Mouse (Mus musculus): ENCODE results near the gene Gpr155. TPM values are rescaled to one million over a fixed set of nuclear protein-coding genes. Genes with fewer than 3 reads are reported as not detected.

Gpr155 gene
- total and polyA plus RNA-seq, 2 experiments from 2014 or later, result 11.8 to 26.5 TPM

- peaks cover 12% of the 10 kb centered on the region for H3K36me3 ChIP-seq (ENCODE audit: insufficient read depth, low read length)
- no peak for ATAC-seq (ENCODE audit: low FRiP score)
- WGBS, result 36% methylated on average over 3 of the region's 3 CpGs
These were observed 87.5 kb downstream of the Gpr155 start for GRCm38 (mm10) chr2:73298841-73299240.

GRCm38 (mm10) chr2:73298154-73298553, 88.2 kb downstream of the Gpr155 start:
- TF ChIP-seq CTCF (IDR thresholded peaks at IDR 0.05), result no peak

More at GRCm38 (mm10) chr2:73298841-73299240, 87.5 kb downstream of the Gpr155 start:
- no peak overlapping the region for H3K27ac ChIP-seq (ENCODE audit: low read depth, low read length)
- no peak overlapping the region for H3K4me2 ChIP-seq (ENCODE audit: low read depth, low read length, poor library complexity, severe bottlenecking)
- DNase-seq (ENCODE audit: low spot score), result no peak
- H3K4me1 ChIP-seq (ENCODE audit: insufficient read depth, low read length), result no peaks in the 10 kb centered on the region
- no peaks in the 10 kb centered on the region for H3K9me3 ChIP-seq (ENCODE audit: low read length)
- H3K9ac ChIP-seq (replicated peaks; ENCODE audit: low read length, poor library complexity, severe bottlenecking), result no peak overlapping the region
- H3K27me3 ChIP-seq (ENCODE audit: insufficient read depth, low read length), result no peaks in the 10 kb centered on the region
- H3K4me3 ChIP-seq (ENCODE audit: low read depth, low read length), result no peak overlapping the region
- TF ChIP-seq CTCF (IDR thresholded peaks at IDR 0.05), result no peak

GRCm38 (mm10) chr2:73295023-73295422, 91.3 kb downstream of the Gpr155 start:
- DNase-seq (ENCODE audit: low spot score) (no peak), ATAC-seq (ENCODE audit: low FRiP score) (no peak)
- Histone ChIP-seq H3K4me1 (ENCODE audit: insufficient read depth, low read length) (no peaks in the 10 kb centered on the region), H3K9me3 (ENCODE audit: low read length) (no peaks in the 10 kb centered on the region), H3K27ac (ENCODE audit: low read depth, low read length) (no peak overlapping the region), H3K4me2 (ENCODE audit: low read depth, low read length, poor library complexity, severe bottlenecking) (no peak overlapping the region), H3K9ac (replicated peaks; ENCODE audit: low read length, poor library complexity, severe bottlenecking) (no peak overlapping the region), H3K27me3 (ENCODE audit: insufficient read depth, low read length) (no peaks in the 10 kb centered on the region), H3K4me3 (ENCODE audit: low read depth, low read length) (no peak overlapping the region), H3K36me3 (ENCODE audit: insufficient read depth, low read length) (peaks cover 23% of the 10 kb centered on the region)
- whole genome bisulfite sequencing, result 88% methylated on average over 7 of the region's 7 CpGs
- TF ChIP-seq CTCF (IDR thresholded peaks at IDR 0.05), result no peak

More at GRCm38 (mm10) chr2:73298154-73298553, 88.2 kb downstream of the Gpr155 start:
- DNase-seq (ENCODE audit: low spot score), result no peak
- Histone ChIP-seq H3K4me3 (ENCODE audit: low read depth, low read length) (no peak overlapping the region), H3K27me3 (ENCODE audit: insufficient read depth, low read length) (no peaks in the 10 kb centered on the region), H3K36me3 (ENCODE audit: insufficient read depth, low read length) (peaks cover 12% of the 10 kb centered on the region), H3K9me3 (ENCODE audit: low read length) (no peaks in the 10 kb centered on the region), H3K4me1 (ENCODE audit: insufficient read depth, low read length) (no peaks in the 10 kb centered on the region), H3K4me2 (ENCODE audit: low read depth, low read length, poor library complexity, severe bottlenecking) (no peak overlapping the region), H3K27ac (ENCODE audit: low read depth, low read length) (no peak overlapping the region), H3K9ac (replicated peaks; ENCODE audit: low read length, poor library complexity, severe bottlenecking) (no peak overlapping the region)
- 83% methylated on average over 7 of the region's 7 CpGs for WGBS
- no peak for ATAC-seq (ENCODE audit: low FRiP score)

Other genes starting within 250 kb of the Gpr155 start
- gene Ola1, start 167.6 kb downstream of the Gpr155 start, total RNA-seq (2014; rRNA removed), result 49.9 and 50.2 TPM in 2 replicates
- 87.3 and 91.7 TPM in 2 replicates for gene Ola1, start 167.6 kb downstream of the Gpr155 start, polyA plus RNA-seq (2015; fragmentation: Nextera tagmentation; extraction: Ambion mirVana)
- gene Sp9, start 114.6 kb downstream of the Gpr155 start, total RNA-seq (2014; rRNA removed), result 2.3 and 3.3 TPM in 2 replicates
- 1.7 and 2.0 TPM in 2 replicates for gene Sp9, start 114.6 kb downstream of the Gpr155 start, polyA plus RNA-seq (2015; fragmentation: Nextera tagmentation; extraction: Ambion mirVana)
- 4.2 and 5.7 TPM in 2 replicates for gene Scrn3, start 74.0 kb downstream of the Gpr155 start, total RNA-seq (2014; rRNA removed)
- gene Scrn3, start 74.0 kb downstream of the Gpr155 start, polyA plus RNA-seq (2015; fragmentation: Nextera tagmentation; extraction: Ambion mirVana), result 5.4 and 6.5 TPM in 2 replicates
- 4.1 and 7.4 TPM in 2 replicates for gene Cir1, start 73.9 kb downstream of the Gpr155 start, total RNA-seq (2014; rRNA removed)
- 32.1 and 36.3 TPM in 2 replicates for gene Cir1, start 73.9 kb downstream of the Gpr155 start, polyA plus RNA-seq (2015; fragmentation: Nextera tagmentation; extraction: Ambion mirVana)
- gene Wipf1, start 143.2 kb upstream of the Gpr155 start, total RNA-seq (2014; rRNA removed), result 1.8 and 4.3 TPM in 2 replicates
- gene Wipf1, start 143.2 kb upstream of the Gpr155 start, polyA plus RNA-seq (2015; fragmentation: Nextera tagmentation; extraction: Ambion mirVana), result 2.1 and 2.4 TPM in 2 replicates
- gene Chrna1, start 193.8 kb upstream of the Gpr155 start, total RNA-seq (2014; rRNA removed), result 0.22 TPM in 1 of 2 replicates, not detected in the other
- gene Chrna1, start 193.8 kb upstream of the Gpr155 start, polyA plus RNA-seq (2015; fragmentation: Nextera tagmentation; extraction: Ambion mirVana), result 0.25 and 0.31 TPM in 2 replicates